Mouse (Mus musculus) CH12.LX (cell line): Measurements from ENCODE around the gene Hcar1. TPM values are rescaled to one million over a fixed set of nuclear protein-coding genes. Genes with fewer than 3 reads are reported as not detected.

Experiments used
- DNase-seq: peaks from one replicate; pipeline ENCODE4 v3.0.0-alpha.2; 2013; ENCODE audit errors: extremely low read depth
- H3K27ac ChIP-seq: 2 replicates; pipeline ENCODE4 v1.5.1; 2012; ENCODE audit warnings: low read depth, mild to moderate bottlenecking, control low read depth, moderate library complexity; ENCODE audit not compliant: insufficient read depth
- H3K27me3 ChIP-seq: replicated peaks from 2 replicates; pipeline ENCODE3; 2012; ENCODE audit warnings: inconsistent platforms
- H3K36me3 ChIP-seq, 2 experiments: replicated peaks in 1 of 2; 2 replicates each; pipeline versions ENCODE3 to v1.6.1; 2012; ENCODE audit warnings: inconsistent platforms in 1 of 2, low read length in 1 of 2, mild to moderate bottlenecking in 1 of 2, mixed read lengths in 1 of 2, moderate library complexity in 1 of 2; ENCODE audit not compliant: control insufficient read depth in 1 of 2, insufficient read depth in 1 of 2
- H3K4me1 ChIP-seq, 2 experiments: 2 replicates each; pipeline ENCODE4 v1.6.1; 2012; ENCODE audit warnings: inconsistent platforms in 1 of 2, moderate library complexity in 1 of 2; ENCODE audit not compliant: insufficient read depth in 2 of 2, control insufficient read depth in 1 of 2
- H3K4me2 ChIP-seq: 2 replicates; pipeline ENCODE4 v1.6.1; 2012; ENCODE audit warnings: low read depth, mild to moderate bottlenecking, control low read depth; ENCODE audit not compliant: poor library complexity, insufficient read depth, severe bottlenecking
- H3K4me3 ChIP-seq, 3 experiments: fragments of 150-350 bp in 1 of 3; sonication (generic) in 1 of 3; replicated peaks in 1 of 3; 2 replicates each; pipeline versions ENCODE3 to v1.5.1; 2011 to 2012; ENCODE audit warnings: low read depth in 2 of 3, low read length in 2 of 3, mild to moderate bottlenecking in 2 of 3, moderate library complexity in 2 of 3, control low read depth in 1 of 3, improper control_type of control experiment in 1 of 3, inconsistent platforms in 1 of 3, mixed read lengths in 1 of 3; ENCODE audit not compliant: poor library complexity in 1 of 3
- H3K79me2 ChIP-seq: replicated peaks from 2 replicates; pipeline ENCODE4 v1.6.1; 2012; ENCODE audit warnings: mild to moderate bottlenecking, moderate library complexity; ENCODE audit not compliant: control insufficient read depth, poor library complexity, insufficient read depth, severe bottlenecking; ENCODE audit errors: extremely low read depth
- H3K9ac ChIP-seq: 2 replicates; pipeline ENCODE4 v1.6.1; 2012; ENCODE audit warnings: low read depth, mild to moderate bottlenecking, control low read depth, moderate library complexity; ENCODE audit not compliant: insufficient read depth
- H3K9me3 ChIP-seq: replicated peaks from 2 replicates; pipeline ENCODE3; 2012; ENCODE audit warnings: low read length, inconsistent platforms, mixed read lengths
- BHLHE40 ChIP-seq: IDR thresholded peaks from 2 replicates; pipeline ENCODE4 v1.6.1; 2011; ENCODE audit warnings: mild to moderate bottlenecking, low read depth, low read length, improper control_type of control experiment
- CTCF ChIP-seq, 2 experiments: IDR thresholded peaks in 1 of 2; conservative IDR thresholded peaks in 1 of 2; 2 replicates each; pipeline ENCODE4 v1.5.1; 2011 to 2012; ENCODE audit warnings: low read depth in 2 of 2, low read length in 2 of 2, improper control_type of control experiment in 1 of 2, inconsistent platforms in 1 of 2, mild to moderate bottlenecking in 1 of 2, moderate library complexity in 1 of 2
- E2F4 ChIP-seq: IDR thresholded peaks from 2 replicates; pipeline ENCODE4 v1.6.1; 2011; ENCODE audit warnings: low read depth, low read length, improper control_type of control experiment; ENCODE audit not compliant: insufficient replicate concordance
- ELF1 ChIP-seq: IDR thresholded peaks from 2 replicates; pipeline ENCODE4 v1.6.1; 2014; ENCODE audit warnings: low read depth, mild to moderate bottlenecking, inconsistent platforms, low read length, improper control_type of control experiment
- EP300 ChIP-seq: IDR thresholded peaks from 2 replicates; pipeline ENCODE4 v1.6.1; 2011; ENCODE audit warnings: low read length, improper control_type of control experiment
- ETS1 ChIP-seq: conservative IDR thresholded peaks from 2 replicates; pipeline ENCODE4 v1.6.1; 2012; ENCODE audit warnings: low read depth, mild to moderate bottlenecking, inconsistent platforms, low read length, improper control_type of control experiment, moderate library complexity
- HCFC1 ChIP-seq: IDR thresholded peaks from 2 replicates; pipeline ENCODE4 v1.6.1; 2012; ENCODE audit warnings: low read depth, mild to moderate bottlenecking, inconsistent platforms, low read length, improper control_type of control experiment
- IRF4 ChIP-seq: IDR thresholded peaks from 2 replicates; pipeline ENCODE4 v1.6.1; 2014; ENCODE audit warnings: low read depth, mild to moderate bottlenecking, inconsistent platforms, low read length, improper control_type of control experiment
- JUN ChIP-seq: IDR thresholded peaks from 2 replicates; pipeline ENCODE4 v1.6.1; 2011; ENCODE audit warnings: low read depth, mild to moderate bottlenecking, low read length, improper control_type of control experiment, moderate library complexity; ENCODE audit not compliant: insufficient read depth
- KAT2A ChIP-seq: IDR thresholded peaks from 2 replicates; pipeline ENCODE4 v1.6.1; 2012; ENCODE audit warnings: low read length, improper control_type of control experiment, inconsistent platforms; ENCODE audit not compliant: insufficient replicate concordance
- MAFK ChIP-seq: IDR thresholded peaks from 2 replicates; pipeline ENCODE4 v1.6.1; 2011; ENCODE audit warnings: low read length, improper control_type of control experiment; ENCODE audit not compliant: insufficient replicate concordance
- MAX ChIP-seq: IDR thresholded peaks from 2 replicates; pipeline ENCODE4 v1.6.1; 2011; ENCODE audit warnings: low read length, improper control_type of control experiment
- MAZ ChIP-seq: IDR thresholded peaks from 2 replicates; pipeline ENCODE4 v1.6.1; 2012; ENCODE audit warnings: low read depth, mild to moderate bottlenecking, inconsistent platforms, low read length, improper control_type of control experiment, moderate library complexity
- MXI1 ChIP-seq: IDR thresholded peaks from 2 replicates; pipeline ENCODE4 v1.6.1; 2011; ENCODE audit warnings: mild to moderate bottlenecking, low read depth, low read length, improper control_type of control experiment
- NRF1 ChIP-seq: IDR thresholded peaks from 2 replicates; pipeline ENCODE4 v1.6.1; 2014; ENCODE audit warnings: low read depth, mild to moderate bottlenecking, inconsistent platforms, low read length, improper control_type of control experiment, moderate library complexity
- POLR2A ChIP-seq: IDR thresholded peaks from 2 replicates; pipeline ENCODE4 v1.6.1; 2011; ENCODE audit warnings: low read depth, mild to moderate bottlenecking, improper control_type of control experiment, low read length
- RAD21 ChIP-seq: IDR thresholded peaks from 2 replicates; pipeline ENCODE4 v1.6.1; 2011; ENCODE audit warnings: low read depth, mild to moderate bottlenecking, low read length, improper control_type of control experiment, moderate library complexity
- SIN3A ChIP-seq: IDR thresholded peaks from 2 replicates; pipeline ENCODE4 v1.6.1; 2012; ENCODE audit warnings: low read length, improper control_type of control experiment, inconsistent platforms
- SMC3 ChIP-seq: IDR thresholded peaks from 2 replicates; pipeline ENCODE4 v1.6.1; 2011; ENCODE audit warnings: low read depth, low read length, improper control_type of control experiment
- TCF12 ChIP-seq: IDR thresholded peaks from 2 replicates; pipeline ENCODE4 v1.6.1; 2014; ENCODE audit warnings: low read depth, mild to moderate bottlenecking, inconsistent platforms, low read length, improper control_type of control experiment
- USF1 ChIP-seq: IDR thresholded peaks from 2 replicates; pipeline ENCODE4 v1.6.1; 2014; ENCODE audit warnings: low read depth, mild to moderate bottlenecking, inconsistent platforms, low read length, improper control_type of control experiment
- ZC3H11A ChIP-seq: IDR thresholded peaks from 2 replicates; pipeline ENCODE4 v1.6.1; 2012; ENCODE audit warnings: low read depth, mild to moderate bottlenecking, inconsistent platforms, low read length, improper control_type of control experiment
- ZKSCAN1 ChIP-seq: IDR thresholded peaks from 2 replicates; pipeline ENCODE4 v1.6.1; 2012; ENCODE audit warnings: low read depth, inconsistent platforms, low read length, improper control_type of control experiment, borderline replicate concordance
- ZMIZ1 ChIP-seq: IDR thresholded peaks from 2 replicates; pipeline ENCODE4 v1.6.1; 2012; ENCODE audit warnings: low read depth, mild to moderate bottlenecking, inconsistent platforms, low read length, improper control_type of control experiment
- dilution Hi-C: fragments of 300-500 bp; cut with MboI; formaldehyde crosslinking; loops from 2 replicates; pipeline ENCODE4 v1.14.3; 2020; ENCODE audit warnings: low sequenced_read_pairs; ENCODE audit not compliant: extremely low pct_unique_long_range_greater_than_20kb, extremely low pct_ligation_motif_present
- in situ Hi-C: fragments of 300-500 bp; cut with MboI; formaldehyde crosslinking; loops from 3 replicates; pipeline ENCODE4 v1.14.3; 2019; ENCODE audit warnings: low sequenced_read_pairs, low pct_ligation_motif_present, low pct_unique_long_range_greater_than_20kb, mixed read lengths
- polyA plus RNA-seq: library from polyadenylated mRNA; unstranded; fragments of >175 nt; gene quantifications from 2 replicates; pipeline ENCODE4 v1.2.1, GENCODE M21; 2012; ENCODE audit warnings: low read depth; ENCODE audit not compliant: insufficient read length
- total RNA-seq, 2 experiments: library from RNA; depleted of rRNA; stranded (reverse); fragments of 300-350 nt in 1 of 2; fragments of >200 nt in 1 of 2; gene quantifications; 2 replicates each; pipeline ENCODE4 v1.2.3; 2012 to 2014

Gene Hcar1
- total and polyA plus RNA-seq, 3 experiments: not detected

DNA sequence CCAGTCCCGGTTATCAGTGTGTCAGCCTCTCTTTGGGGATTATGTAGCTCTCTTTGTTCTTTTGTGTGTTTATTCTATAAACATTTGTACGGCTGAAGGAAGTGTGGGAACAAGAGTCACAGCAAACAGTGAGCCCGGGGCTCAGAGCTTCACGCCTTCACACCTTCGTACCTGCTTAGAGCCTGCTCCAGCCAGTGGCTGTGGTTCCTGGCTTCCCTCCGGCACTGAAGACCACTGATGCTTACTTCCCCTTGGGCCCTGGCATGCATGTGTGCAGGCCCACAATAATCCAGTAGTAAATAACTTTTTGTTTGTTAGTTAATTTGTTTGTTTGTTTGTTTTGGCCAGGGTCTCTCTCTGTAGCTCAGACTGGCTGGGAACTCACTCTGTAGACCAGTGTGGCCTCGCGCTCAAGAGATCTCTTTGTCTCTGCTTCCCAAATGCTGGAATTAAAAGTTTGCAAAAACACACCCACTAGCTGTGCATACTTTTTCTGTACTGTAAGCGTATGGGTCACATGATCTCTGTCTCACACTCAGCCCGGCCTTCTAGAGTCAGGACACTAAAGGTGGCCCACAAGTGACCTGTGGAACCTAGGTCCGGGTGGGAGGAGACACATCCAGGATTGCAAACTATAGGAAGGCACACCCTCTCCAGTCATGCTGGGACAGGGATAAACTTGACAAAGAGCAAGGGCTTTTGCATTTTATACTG is 37.4 kb downstream of the Hcar1 start:
- dilution Hi-C loops: no loop called here
- H3K9me3 ChIP-seq: no peaks in the 10 kb centered on the region
- H3K4me1 ChIP-seq: peaks cover 0 to 5% of the 10 kb centered on the region in 2 experiments; a peak in 1 of 4 replicates
- no peak overlapping the region for H3K4me3 ChIP-seq
- no peak overlapping the region for H3K9ac ChIP-seq
- H3K4me2 ChIP-seq: no peak overlapping the region
- DNase-seq: no peak
- H3K36me3 ChIP-seq: no peaks in the 10 kb centered on the region
- no peak overlapping the region for H3K27ac ChIP-seq
- no peak for TF ChIP-seq MAFK
- TF ChIP-seq ELF1: no peak
- TF ChIP-seq MAZ: no peak
- TF ChIP-seq BHLHE40: no peak
- TF ChIP-seq E2F4: no peak
- TF ChIP-seq ZC3H11A: no peak
- no peak for TF ChIP-seq ZKSCAN1
- no peak for TF ChIP-seq POLR2A
- no peak for TF ChIP-seq HCFC1
- no peak for TF ChIP-seq TCF12
- no peak for TF ChIP-seq CTCF (conservative IDR thresholded peaks at IDR 0.05 in 1 of 2, IDR thresholded peaks at IDR 0.05 in 1 of 2; ENCODE audit: low read depth in 2 of 2, low read length in 2 of 2)
- TF ChIP-seq MXI1: no peak
- TF ChIP-seq IRF4: no peak
- no peak for TF ChIP-seq KAT2A
- no peaks in the 10 kb centered on the region for H3K27me3 ChIP-seq
- in situ Hi-C loops: no loop called here
- H3K79me2 ChIP-seq: no peaks in the 10 kb centered on the region

DNA sequence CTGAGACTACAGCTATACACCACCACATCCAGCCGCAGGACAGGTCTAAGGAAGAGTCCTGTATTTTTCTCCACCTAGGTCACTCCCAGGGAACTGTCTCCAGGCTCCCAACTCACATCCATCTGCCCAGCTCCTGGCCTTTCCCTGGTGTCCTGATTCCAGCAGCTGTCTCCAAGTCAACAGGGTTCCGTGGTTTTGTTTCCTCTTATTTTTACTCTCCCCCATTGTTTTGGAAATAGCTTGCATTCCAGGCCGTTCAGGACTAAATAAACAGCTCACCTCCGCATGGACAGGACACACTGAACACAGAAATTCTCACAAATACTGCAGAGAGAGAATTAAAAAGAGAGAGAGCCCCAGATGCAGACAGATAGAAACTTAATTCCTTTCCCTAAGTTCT is 42.4 kb downstream of the Hcar1 start:
- no peak overlapping the region for H3K27ac ChIP-seq
- H3K9ac ChIP-seq: no peak overlapping the region
- in situ Hi-C loops: no loop called here
- TF ChIP-seq ZC3H11A (no peak), EP300 (no peak), ETS1 (no peak), NRF1 (no peak), USF1 (no peak), ZMIZ1 (no peak), MAX (no peak), SMC3 (no peak), MXI1 (no peak), SIN3A (no peak), BHLHE40 (no peak), RAD21 (no peak), ELF1 (no peak), JUN (no peak), CTCF (conservative IDR thresholded peaks at IDR 0.05 in 1 of 2, IDR thresholded peaks at IDR 0.05 in 1 of 2; ENCODE audit: low read depth in 2 of 2, low read length in 2 of 2) (no peak)
- TF ChIP-seq, all 38 proteins: peak for 0
- no peaks in the 10 kb centered on the region for H3K79me2 ChIP-seq
- H3K4me3 ChIP-seq: no peak overlapping the region
- H3K4me1 ChIP-seq: peaks cover 0 to 9% of the 10 kb centered on the region in 2 experiments; a peak in 2 of 4 replicates
- no peaks in the 10 kb centered on the region for H3K36me3 ChIP-seq
- dilution Hi-C loops: no loop called here
- no peaks in the 10 kb centered on the region for H3K9me3 ChIP-seq
- no peaks in the 10 kb centered on the region for H3K27me3 ChIP-seq
- no peak for DNase-seq
- H3K4me2 ChIP-seq: no peak overlapping the region
